20 mouse cellular contexts compared by ENCODE assay signal in genomic region chr7:45692364-45692763, GRCm38 (mm10). TPM values are rescaled to one million over a fixed set of nuclear protein-coding genes. Genes with fewer than 3 reads are reported as not detected.
"Had no signal": no experiment of that assay in that cellular context is flagged by ENCODE, and none has a peak within 500 bp of the region (broad histone marks: within the 10 kb centered on the region; RNA-seq: fewer than 3 reads in every experiment).

No protein-coding gene starts in this region.

- DNase-seq: kidney, adult 18-20 months; kidney, adult 9 months; kidney, postnatal 14 days; kidney, postnatal 4 days; layer of hippocampus, adult 9-11 months; liver, embryonic 13.5 days; lung, postnatal 14 days; midbrain, embryonic 14.5 days; right cerebral cortex, adult 18-20 months; right cerebral cortex, postnatal 14 days; right cerebral cortex, postnatal 4 days; thymus, adult 18-20 months; thymus, postnatal 36 days had no signal

- H3K4me2 ChIP-seq: intestine, embryonic 15.5 days; liver, embryonic 13.5 days; lung, embryonic 15.5 days; midbrain, embryonic 11.5 days; neural tube, embryonic 12.5 days; neural tube, embryonic 15.5 days had no signal

- H3K36me3 ChIP-seq: intestine, embryonic 15.5 days; liver, embryonic 13.5 days; lung, embryonic 15.5 days; neural tube, embryonic 12.5 days; neural tube, embryonic 15.5 days had no signal

- H3K27me3 ChIP-seq: intestine, embryonic 15.5 days; liver, embryonic 13.5 days; lung, embryonic 15.5 days; neural tube, embryonic 12.5 days; neural tube, embryonic 15.5 days had no signal

- ATAC-seq: intestine, embryonic 15.5 days had no signal

- H3K4me1 ChIP-seq: intestine, embryonic 15.5 days; lung, embryonic 15.5 days; neural tube, embryonic 15.5 days had no signal

- H3K9ac ChIP-seq: intestine, embryonic 15.5 days; liver, embryonic 13.5 days; lung, embryonic 15.5 days; neural tube, embryonic 12.5 days; neural tube, embryonic 15.5 days had no signal

- H3K9me3 ChIP-seq: intestine, embryonic 15.5 days; liver, embryonic 13.5 days; lung, embryonic 15.5 days; neural tube, embryonic 12.5 days; neural tube, embryonic 15.5 days had no signal

- H3K27ac ChIP-seq: intestine, embryonic 15.5 days; layer of hippocampus, adult 2 months; lung, embryonic 15.5 days; neural tube, embryonic 12.5 days; neural tube, embryonic 15.5 days; stomach, postnatal 0 days had no signal

- H3K4me3 ChIP-seq: intestine, embryonic 15.5 days; layer of hippocampus, adult 2 months; liver, embryonic 13.5 days; lung, embryonic 15.5 days; neural tube, embryonic 12.5 days; neural tube, embryonic 15.5 days had no signal

RNA-seq across cellular contexts. Expression of gene Sec1, which starts 1.8 kb away (rescaled TPM):
- polyA plus RNA-seq: liver, embryonic 13.5 days had no signal

RNA-seq across cellular contexts. Expression of gene Ntn5, which starts 8.5 kb away (rescaled TPM):
- polyA plus RNA-seq: liver, embryonic 13.5 days; midbrain, embryonic 11.5 days had no signal
